Mouse (Mus musculus): Measurements from ENCODE around the gene Gtf3c5.

- no peak for TF ChIP-seq CTCF (IDR thresholded peaks at IDR 0.05 in 2 of 3, conservative IDR thresholded peaks at IDR 0.05 in 1 of 3; ENCODE audit: control insufficient read depth in 1 of 3, insufficient read depth in 1 of 3, low read depth in 2 of 3, low read length in 3 of 3, poor library complexity in 1 of 3, severe bottlenecking in 1 of 3)
- no peak for TF ChIP-seq RAD21 (IDR thresholded peaks at IDR 0.05; ENCODE audit: low read depth, low read length)
- TF ChIP-seq TCF12 (IDR thresholded peaks at IDR 0.05; ENCODE audit: low read depth, low read length) = no peak
- no peak for TF ChIP-seq MEF2A (IDR thresholded peaks at IDR 0.05; ENCODE audit: extremely low read depth, insufficient replicate concordance, low read depth, low read length, poor library complexity, severe bottlenecking)
- no peak for TF ChIP-seq CHD2 (IDR thresholded peaks at IDR 0.05; ENCODE audit: low read length)
- no peak for TF ChIP-seq POLR2A (IDR thresholded peaks at IDR 0.05; ENCODE audit: control insufficient read depth in 1 of 2, insufficient read depth in 1 of 2, low read depth in 1 of 2, low read length in 2 of 2, poor library complexity in 1 of 2)
- TF ChIP-seq BHLHE40 (IDR thresholded peaks at IDR 0.05; ENCODE audit: borderline replicate concordance, low read depth, low read length) = no peak
- TF ChIP-seq ELF1 (IDR thresholded peaks at IDR 0.05; ENCODE audit: low read depth, low read length) = no peak
- TF ChIP-seq EP300 (IDR thresholded peaks at IDR 0.05; ENCODE audit: low read depth in 1 of 2, low read length in 2 of 2) = no peak
- no peak for TF ChIP-seq MAFK (IDR thresholded peaks at IDR 0.05; ENCODE audit: borderline replicate concordance, low read depth, low read length)
- TF ChIP-seq GATA1 (IDR thresholded peaks at IDR 0.05; ENCODE audit: low read depth, low read length) = no peak
- no peak for TF ChIP-seq MXI1 (IDR thresholded peaks at IDR 0.05; ENCODE audit: low read depth, low read length)
- TF ChIP-seq ETS1 (IDR thresholded peaks at IDR 0.05; ENCODE audit: low read depth, low read length) = no peak
- TF ChIP-seq USF1 (IDR thresholded peaks at IDR 0.05; ENCODE audit: low read depth, low read length) = no peak
Measured at GRCm38 (mm10) chr2:28566545-28566944, 17.0 kb downstream of the Gtf3c5 start.

All from MEL (cell line).